ENCODE assay signal across 8 mouse cellular contexts in the genomic region with DNA sequence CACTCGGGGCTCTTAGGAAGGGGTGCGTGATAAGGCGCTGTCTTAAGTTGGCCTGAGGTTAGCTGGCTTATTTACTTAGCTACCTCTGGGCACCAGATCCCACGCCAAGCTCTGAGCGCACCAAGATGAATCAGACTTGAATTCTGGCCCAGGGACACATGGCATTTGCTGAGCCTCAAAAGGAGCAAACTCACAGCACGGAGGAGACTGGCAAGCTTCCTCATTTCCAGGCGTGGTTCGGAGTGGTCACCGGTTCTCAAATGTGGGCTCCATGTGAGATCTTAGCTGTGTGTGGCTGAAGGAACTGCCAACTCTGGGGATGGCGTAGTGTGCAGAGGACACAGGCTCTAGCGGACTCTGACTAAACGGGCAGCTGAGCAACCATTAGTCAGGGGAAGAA. TPM values are rescaled to one million over a fixed set of nuclear protein-coding genes. Genes with fewer than 3 reads are reported as not detected.
A peak's percentile ranks its signal among the peaks of the same experiment; 100 is the strongest.
DNase-seq lines count a peak whose midpoint lies in the region; ATAC-seq and TF ChIP-seq lines count a peak whose summit lies in the region.

No protein-coding gene starts in this region.

- H3K27ac ChIP-seq in embryonic fibroblast, embryonic 13.5 days (ENCODE audit: insufficient read depth, low read length), result peak overlapping the region; percentile 84
- H3K27ac ChIP-seq in heart, embryonic 12.5 days (ENCODE audit: poor library complexity, severe bottlenecking), result no peak overlapping the region; the same call in 1 of the 2 replicates
- H3K27ac ChIP-seq in kidney, embryonic 15.5 days, result no peak overlapping the region
- H3K27ac ChIP-seq in liver, embryonic 16.5 days (ENCODE audit: low read length), result peak overlapping the region; percentile 27
- no peak overlapping the region for H3K27ac ChIP-seq in neural tube, embryonic 13.5 days (replicated peaks)

- WGBS in heart, embryonic 12.5 days, result 62% methylated on average over 12 of the region's 12 CpGs
- WGBS in kidney, embryonic 15.5 days, result 71% methylated on average over 12 of the region's 12 CpGs
- WGBS in liver, embryonic 16.5 days (ENCODE audit: insufficient replicate concordance), result 21% methylated on average over 12 of the region's 12 CpGs
- 77% methylated on average over 12 of the region's 12 CpGs for WGBS in neural tube, embryonic 13.5 days

- TF ChIP-seq POLR2A in embryonic fibroblast, embryonic 13.5 days (IDR thresholded peaks at IDR 0.05; ENCODE audit: low read depth, low read length), result peak; percentile 46

- peak overlapping the region; percentile 91 for H3K4me3 ChIP-seq in embryonic fibroblast, embryonic 13.5 days (ENCODE audit: insufficient read depth, low read length)
- peak overlapping the region; percentile 87 for H3K4me3 ChIP-seq in heart, embryonic 12.5 days
- peak overlapping the region; percentile 76 for H3K4me3 ChIP-seq in kidney, embryonic 15.5 days (replicated peaks)
- peak overlapping the region; percentile 85 for H3K4me3 ChIP-seq in liver, embryonic 16.5 days (ENCODE audit: low read depth, low read length)
- H3K4me3 ChIP-seq in neural tube, embryonic 13.5 days, result peak overlapping the region; percentile 72

- DNase-seq in 416B (ENCODE audit: low read depth), result peak; percentile 81
- peak; percentile 84 for DNase-seq in adrenal gland, adult 2 months
- DNase-seq in retina, postnatal 1 day, result no peak

- no peaks in the 10 kb centered on the region for H3K27me3 ChIP-seq in heart, embryonic 12.5 days (replicated peaks)
- H3K27me3 ChIP-seq in kidney, embryonic 15.5 days, result no peaks in the 10 kb centered on the region
- no peaks in the 10 kb centered on the region for H3K27me3 ChIP-seq in liver, embryonic 16.5 days (ENCODE audit: control insufficient read depth, insufficient read depth, low read depth, low read length)
- no peaks in the 10 kb centered on the region for H3K27me3 ChIP-seq in neural tube, embryonic 13.5 days

- peaks cover 10% of the 10 kb centered on the region for H3K4me1 ChIP-seq in embryonic fibroblast, embryonic 13.5 days (ENCODE audit: control insufficient read depth, insufficient read depth, low read length)
- peaks cover 37% of the 10 kb centered on the region for H3K4me1 ChIP-seq in heart, embryonic 12.5 days (replicated peaks)
- peaks cover 34% of the 10 kb centered on the region for H3K4me1 ChIP-seq in kidney, embryonic 15.5 days
- peaks cover 34% of the 10 kb centered on the region for H3K4me1 ChIP-seq in liver, embryonic 16.5 days (ENCODE audit: control insufficient read depth, low read depth, low read length)
- H3K4me1 ChIP-seq in neural tube, embryonic 13.5 days (replicated peaks), result peaks cover 40% of the 10 kb centered on the region

- peak overlapping the region; percentile 66 for H3K9ac ChIP-seq in heart, embryonic 12.5 days
- H3K9ac ChIP-seq in kidney, embryonic 15.5 days, result no peak overlapping the region
- H3K9ac ChIP-seq in liver, embryonic 16.5 days (ENCODE audit: low read depth, low read length), result peak overlapping the region; percentile 46
- H3K9ac ChIP-seq in neural tube, embryonic 13.5 days, result peak overlapping the region; percentile 87

- H3K4me2 ChIP-seq in heart, embryonic 12.5 days, result peak overlapping the region; percentile 79
- H3K4me2 ChIP-seq in kidney, embryonic 15.5 days, result peak overlapping the region; percentile 80
- H3K4me2 ChIP-seq in liver, embryonic 16.5 days (ENCODE audit: low read depth, low read length), result peak overlapping the region; percentile 78
- peak overlapping the region; percentile 79 for H3K4me2 ChIP-seq in neural tube, embryonic 13.5 days

- TF ChIP-seq CTCF in embryonic fibroblast, embryonic 13.5 days (IDR thresholded peaks at IDR 0.05; ENCODE audit: borderline replicate concordance, insufficient read depth, low read length), result no peak

- no peak for ATAC-seq in heart, embryonic 12.5 days (ENCODE audit: insufficient number of reproducible peaks, low FRiP score)
- no peak for ATAC-seq in kidney, embryonic 15.5 days (replicated peaks; ENCODE audit: low FRiP score)
- ATAC-seq in liver, embryonic 16.5 days (ENCODE audit: low read depth), result no peak
- no peak for ATAC-seq in neural tube, embryonic 13.5 days (ENCODE audit: low read depth)

- no peaks in the 10 kb centered on the region; the same call in 1 of the 2 replicates for H3K9me3 ChIP-seq in heart, embryonic 12.5 days (replicated peaks)
- H3K9me3 ChIP-seq in kidney, embryonic 15.5 days (replicated peaks), result no peaks in the 10 kb centered on the region
- H3K9me3 ChIP-seq in liver, embryonic 16.5 days (replicated peaks; ENCODE audit: control insufficient read depth, low read length), result no peaks in the 10 kb centered on the region
- H3K9me3 ChIP-seq in neural tube, embryonic 13.5 days, result no peaks in the 10 kb centered on the region

- H3K36me3 ChIP-seq in heart, embryonic 12.5 days, result peaks cover 10% of the 10 kb centered on the region
- H3K36me3 ChIP-seq in kidney, embryonic 15.5 days, result peaks cover 11% of the 10 kb centered on the region
- H3K36me3 ChIP-seq in liver, embryonic 16.5 days (ENCODE audit: control insufficient read depth, insufficient read depth), result no peaks in the 10 kb centered on the region; the same call in 1 of the 2 replicates
- peaks cover 5% of the 10 kb centered on the region for H3K36me3 ChIP-seq in neural tube, embryonic 13.5 days

RNA-seq across cellular contexts. Expression of a gene that starts 1.5 kb away (rescaled TPM):
- 100 to 1,000 TPM; 115 to 146 TPM for total RNA-seq in adrenal gland, adult 2 months (2021)
- polyA plus RNA-seq in adrenal gland, adult 2 months (2012; rRNA removed), result 40.7 and 47.9 TPM in 2 replicates
- polyA plus RNA-seq in embryonic fibroblast, embryonic 13.5 days (2011; ENCODE audit: insufficient read length, low read depth, missing spikeins), result 140 and 204 TPM in 2 replicates
- 96.9 and 97.9 TPM in 2 replicates for polyA plus RNA-seq in heart, embryonic 12.5 days (2016; fragmentation: Nextera tagmentation; extraction: Ambion mirVana)
- 69.1 and 76.4 TPM in 2 replicates for polyA plus RNA-seq in kidney, embryonic 15.5 days (2015; fragmentation: Nextera tagmentation; extraction: Ambion mirVana)
- polyA plus RNA-seq in liver, embryonic 16.5 days (2015; fragmentation: Nextera tagmentation; extraction: Ambion mirVana), result 34.6 and 35.7 TPM in 2 replicates
- polyA plus RNA-seq in neural tube, embryonic 13.5 days (2015; fragmentation: Nextera tagmentation; extraction: Ambion mirVana), result 126 and 129 TPM in 2 replicates

RNA-seq across cellular contexts. Expression of a gene that starts 6.5 kb away (rescaled TPM):
- 10 to 100 TPM; 60.0 to 66.6 TPM for total RNA-seq in adrenal gland, adult 2 months (2021)
- 3.4 and 3.7 TPM in 2 replicates for polyA plus RNA-seq in adrenal gland, adult 2 months (2012; rRNA removed)
- 136 and 147 TPM in 2 replicates for polyA plus RNA-seq in embryonic fibroblast, embryonic 13.5 days (2011; ENCODE audit: insufficient read length, low read depth, missing spikeins)
- polyA plus RNA-seq in heart, embryonic 12.5 days (2016; fragmentation: Nextera tagmentation; extraction: Ambion mirVana), result 79.1 and 79.3 TPM in 2 replicates
- 74.1 and 82.6 TPM in 2 replicates for polyA plus RNA-seq in kidney, embryonic 15.5 days (2015; fragmentation: Nextera tagmentation; extraction: Ambion mirVana)
- 19.6 and 24.5 TPM in 2 replicates for polyA plus RNA-seq in liver, embryonic 16.5 days (2015; fragmentation: Nextera tagmentation; extraction: Ambion mirVana)
- polyA plus RNA-seq in neural tube, embryonic 13.5 days (2015; fragmentation: Nextera tagmentation; extraction: Ambion mirVana), result 88.0 and 96.8 TPM in 2 replicates

RNA-seq across cellular contexts. Expression of a gene that starts 33.1 kb away (rescaled TPM):
- total RNA-seq in adrenal gland, adult 2 months (2021), result 10 to 100 TPM; 49.3 to 61.8 TPM
- 1.9 and 2.4 TPM in 2 replicates for polyA plus RNA-seq in adrenal gland, adult 2 months (2012; rRNA removed)
- polyA plus RNA-seq in embryonic fibroblast, embryonic 13.5 days (2011; ENCODE audit: insufficient read length, low read depth, missing spikeins), result 55.8 and 62.6 TPM in 2 replicates
- 28.7 and 29.9 TPM in 2 replicates for polyA plus RNA-seq in heart, embryonic 12.5 days (2016; fragmentation: Nextera tagmentation; extraction: Ambion mirVana)
- polyA plus RNA-seq in kidney, embryonic 15.5 days (2015; fragmentation: Nextera tagmentation; extraction: Ambion mirVana), result 34.7 and 39.5 TPM in 2 replicates
- 10.5 and 14.5 TPM in 2 replicates for polyA plus RNA-seq in liver, embryonic 16.5 days (2015; fragmentation: Nextera tagmentation; extraction: Ambion mirVana)
- polyA plus RNA-seq in neural tube, embryonic 13.5 days (2015; fragmentation: Nextera tagmentation; extraction: Ambion mirVana), result 43.1 and 44.9 TPM in 2 replicates

RNA-seq across cellular contexts. Expression of a gene that starts 40.6 kb away (rescaled TPM):
- not detected for total RNA-seq in adrenal gland, adult 2 months (2021)
- not detected in 2 replicates for polyA plus RNA-seq in adrenal gland, adult 2 months (2012; rRNA removed)
- polyA plus RNA-seq in embryonic fibroblast, embryonic 13.5 days (2011; ENCODE audit: insufficient read length, low read depth, missing spikeins), result not detected in 2 replicates
- 18.0 and 18.7 TPM in 2 replicates for polyA plus RNA-seq in heart, embryonic 12.5 days (2016; fragmentation: Nextera tagmentation; extraction: Ambion mirVana)
- 0.79 and 1.3 TPM in 2 replicates for polyA plus RNA-seq in kidney, embryonic 15.5 days (2015; fragmentation: Nextera tagmentation; extraction: Ambion mirVana)
- polyA plus RNA-seq in liver, embryonic 16.5 days (2015; fragmentation: Nextera tagmentation; extraction: Ambion mirVana), result 0.20 and 0.81 TPM in 2 replicates
- 0.47 and 1.0 TPM in 2 replicates for polyA plus RNA-seq in neural tube, embryonic 13.5 days (2015; fragmentation: Nextera tagmentation; extraction: Ambion mirVana)

Comparison
In these comparisons a context has a peak if more than half of its experiments do, and no peak if none do; other contexts are left out.
1. H3K27ac ChIP-seq: peak in embryonic fibroblast, embryonic 13.5 days (single experiment) and liver, embryonic 16.5 days (single experiment); none in heart, embryonic 12.5 days (single experiment), kidney, embryonic 15.5 days (single experiment) and neural tube, embryonic 13.5 days (single experiment).
2. Peak in every context shown above with its lines, with median percentiles within 50 percentile points of each other: H3K4me3 ChIP-seq and H3K4me2 ChIP-seq.